Mouse (Mus musculus) erythroblast, embryonic 14.5 days (primary cell): ENCODE data around the gene Ank3. TPM values are rescaled to one million over a fixed set of nuclear protein-coding genes. Genes with fewer than 3 reads are reported as not detected.

Experiments used
- H3K27me3 ChIP-seq: 2 replicates; pipeline ENCODE4 v1.6.1; 2012; ENCODE audit warnings: inconsistent platforms; ENCODE audit not compliant: control insufficient read depth
- H3K36me3 ChIP-seq: 2 replicates; pipeline ENCODE4 v1.6.1; 2012; ENCODE audit warnings: mild to moderate bottlenecking, inconsistent platforms; ENCODE audit not compliant: control insufficient read depth
- H3K4me1 ChIP-seq: 2 replicates; pipeline ENCODE4 v1.6.1; 2012; ENCODE audit warnings: inconsistent platforms; ENCODE audit not compliant: control insufficient read depth
- H3K4me3 ChIP-seq: replicated peaks from 2 replicates; pipeline ENCODE3; 2012; ENCODE audit warnings: moderate library complexity, mild to moderate bottlenecking, inconsistent platforms
- H3K9me3 ChIP-seq: 2 replicates; pipeline ENCODE4 v1.6.1; 2012; ENCODE audit warnings: low read length, inconsistent platforms, mixed read lengths; ENCODE audit not compliant: control insufficient read depth
- GATA1 ChIP-seq: IDR thresholded peaks from 2 replicates; pipeline ENCODE4 v1.6.1; 2012; ENCODE audit warnings: low read length, inconsistent platforms, mixed read lengths
- TAL1 ChIP-seq: IDR thresholded peaks from 3 replicates; pipeline ENCODE4 v1.6.1; 2012; ENCODE audit warnings: low read length, inconsistent platforms, mixed read lengths
- polyA plus RNA-seq: library from polyadenylated mRNA; stranded (reverse); fragments of >175 nt; gene quantifications from 2 replicates; pipeline ENCODE4 v1.2.3, GENCODE M21; 2012

Ank3 gene
- polyA plus RNA-seq, 1 experiment = 0.03 TPM

DNA sequence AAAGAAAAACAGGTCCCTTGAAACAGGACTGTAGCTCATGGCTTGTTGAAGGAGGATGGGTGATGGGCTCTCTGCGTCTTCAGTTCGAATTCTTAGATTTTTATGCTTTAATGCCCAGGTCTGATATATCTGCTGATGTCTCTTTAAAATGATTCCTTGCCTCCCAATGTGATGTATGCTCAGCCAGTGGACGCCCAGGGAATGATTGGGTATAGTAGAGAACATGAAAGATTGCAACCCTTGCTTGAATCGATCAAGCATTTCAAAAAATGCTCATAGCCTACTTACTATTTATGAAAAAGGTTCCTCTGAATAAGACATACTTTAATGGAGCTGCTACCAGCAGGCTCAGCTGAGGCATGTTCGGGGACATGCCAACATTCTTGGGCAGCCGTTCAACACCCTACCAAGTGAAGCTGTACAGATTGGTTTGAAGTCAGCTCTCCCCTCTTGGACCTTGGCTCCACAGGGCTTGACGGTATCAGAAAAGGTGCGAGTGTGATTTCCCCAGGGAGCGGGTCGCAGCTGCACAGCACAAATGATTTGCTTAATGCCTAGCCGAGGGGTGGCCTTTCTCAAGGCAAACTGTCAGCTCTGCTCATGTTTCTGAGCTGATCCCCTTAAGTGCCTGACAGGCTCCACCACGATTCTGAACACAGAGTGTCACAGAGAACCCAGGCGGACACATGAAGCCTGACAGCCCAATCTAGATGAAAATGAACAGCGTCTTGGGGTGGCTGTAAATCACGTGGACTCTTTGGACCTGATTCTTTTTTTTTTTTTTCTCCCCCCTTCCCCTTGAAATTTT is 136.8 kb downstream of the Ank3 start:
- peaks cover 8% of the 10 kb centered on the region for H3K9me3 ChIP-seq
- no peak for TF ChIP-seq TAL1
- TF ChIP-seq GATA1 = no peak
- no peaks in the 10 kb centered on the region for H3K27me3 ChIP-seq
- H3K4me1 ChIP-seq = no peaks in the 10 kb centered on the region
- no peaks in the 10 kb centered on the region for H3K36me3 ChIP-seq
- H3K4me3 ChIP-seq = no peak overlapping the region

DNA sequence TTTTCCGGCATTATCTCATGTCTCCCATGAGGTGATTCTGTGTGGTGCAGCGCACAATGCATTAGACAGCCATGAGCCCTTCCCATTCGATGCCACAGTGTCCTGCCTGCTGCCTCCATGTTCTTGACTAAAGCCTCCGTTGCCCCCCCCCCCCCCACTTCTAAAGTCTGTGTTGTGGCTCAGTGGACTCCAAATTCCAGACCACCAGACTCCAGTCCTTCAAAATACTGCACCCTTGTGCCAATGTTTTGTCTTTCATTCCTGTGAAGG is 137.3 kb downstream of the Ank3 start:
- no peaks in the 10 kb centered on the region for H3K4me1 ChIP-seq
- TF ChIP-seq TAL1 = no peak
- no peak for TF ChIP-seq GATA1
- no peaks in the 10 kb centered on the region for H3K36me3 ChIP-seq
- no peak overlapping the region for H3K4me3 ChIP-seq
- peaks cover 9% of the 10 kb centered on the region for H3K9me3 ChIP-seq
- no peaks in the 10 kb centered on the region for H3K27me3 ChIP-seq

DNA sequence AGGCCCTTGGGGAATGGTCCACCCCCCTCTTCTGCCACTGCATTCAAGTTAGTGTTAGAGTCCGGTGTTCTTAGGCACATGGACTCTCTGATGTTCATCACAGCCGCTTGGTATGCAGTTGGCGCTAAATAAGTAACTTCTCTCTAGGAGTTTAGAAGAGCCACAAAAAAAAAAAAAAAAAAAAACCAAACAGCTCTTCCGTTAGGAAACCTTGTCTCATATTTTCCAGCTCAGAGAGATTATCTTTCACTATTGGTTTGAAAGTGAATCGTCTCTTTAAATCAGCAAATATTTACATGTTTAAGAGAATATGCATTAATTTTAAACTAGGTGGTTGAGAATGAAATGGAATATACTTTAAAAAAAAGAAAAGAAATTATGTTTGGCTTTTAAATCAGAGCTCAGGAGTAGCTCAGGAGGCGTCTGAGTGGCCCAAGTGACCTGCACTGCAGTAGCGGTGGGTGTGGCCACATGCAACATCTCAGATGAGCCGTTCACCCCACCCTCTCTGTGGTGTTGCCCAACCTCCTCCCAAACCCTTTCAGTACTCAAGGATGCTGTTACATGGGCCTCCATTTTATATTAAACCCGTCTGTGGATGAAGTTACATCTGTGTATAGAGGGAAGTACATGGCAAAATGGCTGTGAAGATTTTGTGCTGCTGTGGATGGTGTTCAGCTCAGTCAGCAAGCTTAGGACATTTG is 138.0 kb downstream of the Ank3 start:
- Histone ChIP-seq H3K4me1 (no peaks in the 10 kb centered on the region), H3K36me3 (no peaks in the 10 kb centered on the region), H3K4me3 (no peak overlapping the region), H3K27me3 (no peaks in the 10 kb centered on the region), H3K9me3 (peaks cover 9% of the 10 kb centered on the region)
- TF ChIP-seq TAL1 = no peak
- no peak for TF ChIP-seq GATA1

DNA sequence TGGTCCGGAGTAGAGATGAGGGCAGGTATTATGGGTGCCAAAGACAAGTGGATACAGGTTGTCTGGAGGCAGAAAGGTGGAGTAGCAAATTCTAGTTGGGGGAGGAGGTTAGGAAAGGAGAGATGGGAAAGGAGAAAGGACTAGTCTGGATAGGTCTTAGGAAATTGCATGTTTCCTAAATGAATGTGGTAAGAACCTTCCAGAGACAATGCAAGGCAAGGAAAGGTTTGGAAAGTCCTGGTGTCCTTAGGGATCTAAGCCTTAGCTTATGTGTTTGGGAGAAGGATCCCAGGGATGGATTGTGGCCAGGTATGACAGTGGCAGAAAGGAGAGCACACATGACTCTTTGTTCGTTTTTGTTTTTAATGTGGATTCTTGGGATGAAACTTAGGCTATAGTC is 139.7 kb downstream of the Ank3 start:
- no peak for TF ChIP-seq GATA1
- no peak for TF ChIP-seq TAL1
- Histone ChIP-seq H3K27me3 (no peaks in the 10 kb centered on the region), H3K9me3 (peaks cover 6% of the 10 kb centered on the region), H3K4me1 (no peaks in the 10 kb centered on the region), H3K36me3 (no peaks in the 10 kb centered on the region), H3K4me3 (no peak overlapping the region)

DNA sequence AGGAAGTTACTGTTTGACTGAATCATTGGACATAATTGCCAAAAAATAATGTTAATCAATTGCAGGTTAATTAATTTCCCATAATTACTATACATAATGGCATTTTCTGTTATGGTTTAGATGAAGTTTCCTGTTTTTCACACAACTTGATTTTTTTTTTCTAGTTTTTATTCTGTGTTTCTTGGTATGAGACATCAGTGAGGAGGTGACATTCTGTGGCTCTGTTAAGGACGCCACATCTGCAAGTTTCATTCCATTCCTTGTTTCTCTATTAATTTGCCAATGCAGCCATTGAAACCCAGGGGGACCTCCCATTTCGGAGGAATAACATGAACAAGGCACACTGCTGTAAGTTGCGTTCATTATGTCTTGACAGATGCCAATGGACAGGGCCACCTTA is 143.9 kb downstream of the Ank3 start:
- H3K36me3 ChIP-seq = no peaks in the 10 kb centered on the region
- H3K27me3 ChIP-seq = no peaks in the 10 kb centered on the region
- H3K4me3 ChIP-seq = no peak overlapping the region
- no peaks in the 10 kb centered on the region for H3K4me1 ChIP-seq
- H3K9me3 ChIP-seq = peaks cover 4% of the 10 kb centered on the region
- TF ChIP-seq GATA1 = no peak
- no peak for TF ChIP-seq TAL1

DNA sequence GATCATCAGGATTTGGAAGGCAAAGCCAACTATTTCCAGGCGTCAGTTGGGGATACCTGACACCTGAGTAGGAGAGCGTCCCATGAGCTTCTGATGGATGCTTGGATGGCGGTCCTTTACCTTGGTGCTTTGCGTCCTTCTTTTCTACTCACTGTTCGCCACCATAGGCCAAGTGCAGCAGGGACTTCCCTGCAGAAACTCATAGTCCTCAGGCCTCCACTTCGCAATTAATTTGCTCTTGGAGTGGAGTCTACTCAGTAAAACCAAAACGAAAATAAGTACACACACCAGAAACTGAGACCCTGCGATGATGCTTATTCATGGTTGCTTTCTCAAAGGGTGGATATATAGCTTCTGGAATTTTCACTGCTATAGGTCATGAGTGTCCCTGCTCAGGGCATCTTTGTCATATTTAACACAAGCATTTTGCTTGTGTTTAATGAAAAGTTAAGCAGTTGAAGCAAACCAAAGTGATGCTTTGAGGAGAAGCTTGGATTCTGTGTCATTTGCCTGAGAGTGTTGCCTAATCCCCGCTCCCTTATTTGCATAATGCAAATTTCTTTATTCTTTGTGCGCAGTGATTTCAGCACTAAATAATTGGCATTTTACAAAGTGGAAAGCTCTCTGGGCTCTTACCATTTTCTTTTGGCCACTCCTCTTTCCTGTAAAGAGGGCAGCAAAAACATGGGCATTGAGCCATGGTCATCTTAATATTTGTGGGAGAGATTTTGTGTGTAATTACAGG is 145.5 kb downstream of the Ank3 start:
- Histone ChIP-seq H3K4me3 (no peak overlapping the region), H3K4me1 (no peaks in the 10 kb centered on the region), H3K27me3 (no peaks in the 10 kb centered on the region), H3K9me3 (peaks cover 4% of the 10 kb centered on the region), H3K36me3 (no peaks in the 10 kb centered on the region)
- TF ChIP-seq TAL1 (no peak), GATA1 (no peak)

DNA sequence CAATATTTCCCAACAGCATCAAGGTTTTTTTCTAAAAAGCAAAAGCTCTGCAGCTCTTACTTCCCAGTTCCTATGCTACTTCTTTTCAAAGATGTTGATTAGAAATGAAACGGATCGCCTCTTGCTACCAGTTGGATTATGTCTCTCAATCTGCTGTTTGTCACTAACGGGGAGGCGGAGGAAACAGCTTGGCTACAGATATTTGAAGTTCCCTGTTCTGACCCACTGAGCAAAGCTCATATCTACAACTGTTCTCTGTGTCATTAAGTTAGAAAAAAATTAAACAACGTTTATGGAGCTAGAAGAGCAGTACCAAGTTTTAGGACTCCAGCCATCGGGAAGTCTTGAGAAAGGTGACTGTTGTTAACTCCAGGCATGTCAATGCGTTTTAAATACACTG is 146.1 kb downstream of the Ank3 start:
- Histone ChIP-seq H3K4me1 (no peaks in the 10 kb centered on the region), H3K4me3 (no peak overlapping the region), H3K36me3 (no peaks in the 10 kb centered on the region), H3K27me3 (no peaks in the 10 kb centered on the region), H3K9me3 (peaks cover 4% of the 10 kb centered on the region)
- TF ChIP-seq TAL1 (no peak), GATA1 (no peak)

DNA sequence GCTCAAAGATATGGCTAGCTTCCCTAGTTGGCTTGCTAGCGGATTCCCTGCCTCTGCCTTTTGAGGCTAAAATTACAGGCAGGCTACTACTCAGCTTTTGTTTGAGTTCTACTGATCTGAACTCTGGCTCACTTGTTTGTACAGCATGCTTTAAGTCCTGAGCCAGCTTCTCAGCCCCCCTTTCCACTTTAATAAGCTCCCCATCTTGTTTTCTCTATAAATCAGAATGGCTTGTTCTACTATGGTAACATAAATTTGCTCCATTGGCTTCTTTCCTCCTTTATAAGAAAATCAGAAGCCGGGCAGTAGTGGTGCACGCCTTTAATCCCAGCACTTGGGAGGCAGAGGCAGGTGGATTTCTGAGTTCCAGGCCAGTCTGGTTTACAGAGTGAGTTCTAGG is 147.4 kb downstream of the Ank3 start:
- H3K9me3 ChIP-seq = no peaks in the 10 kb centered on the region; the same call in 1 of the 2 replicates
- TF ChIP-seq GATA1 = no peak
- TF ChIP-seq TAL1 = no peak
- no peaks in the 10 kb centered on the region for H3K36me3 ChIP-seq
- no peaks in the 10 kb centered on the region for H3K27me3 ChIP-seq
- no peaks in the 10 kb centered on the region for H3K4me1 ChIP-seq
- no peak overlapping the region for H3K4me3 ChIP-seq

DNA sequence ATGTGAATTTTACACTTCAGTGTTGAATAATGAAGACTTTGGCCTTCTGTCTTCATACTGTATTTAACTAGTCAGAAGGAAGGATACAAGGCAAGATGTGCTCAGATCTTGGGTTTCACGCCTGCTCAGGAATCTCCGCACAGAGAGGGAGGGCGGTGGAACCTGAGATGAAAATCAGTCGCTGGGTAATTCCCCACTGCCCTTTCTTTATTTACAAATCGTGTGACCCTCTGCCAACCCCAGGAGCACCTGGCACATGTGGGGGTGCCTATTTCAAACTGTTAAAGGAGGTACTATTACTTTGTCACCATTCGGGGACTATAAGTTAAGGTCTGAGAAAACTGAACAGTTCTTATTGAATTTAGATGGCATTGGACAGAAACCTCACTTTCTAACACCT is 148.1 kb downstream of the Ank3 start:
- Histone ChIP-seq H3K9me3 (no peaks in the 10 kb centered on the region; the same call in 1 of the 2 replicates), H3K4me3 (no peak overlapping the region), H3K4me1 (no peaks in the 10 kb centered on the region), H3K36me3 (no peaks in the 10 kb centered on the region), H3K27me3 (no peaks in the 10 kb centered on the region)
- no peak for TF ChIP-seq TAL1
- TF ChIP-seq GATA1 = no peak
